Mouse (Mus musculus): ENCODE results near the gene Cdk14. TPM values are rescaled to one million over a fixed set of nuclear protein-coding genes. Genes with fewer than 3 reads are reported as not detected.

The Cdk14 gene
- polyA plus RNA-seq, 1 experiment from 2014 or later = 10.3 TPM

- H3K36me3 ChIP-seq = no peaks in the 10 kb centered on the region
- H3K4me3 ChIP-seq = no peak overlapping the region
- H3K9me3 ChIP-seq (replicated peaks) = no peaks in the 10 kb centered on the region
- DNase-seq (ENCODE audit: low spot score) = no peak
- 75% methylated on average over 1 of the region's 1 CpGs for WGBS
- H3K4me1 ChIP-seq = peaks cover 15% of the 10 kb centered on the region
- no peak overlapping the region for H3K27ac ChIP-seq (replicated peaks)
- no peaks in the 10 kb centered on the region; the same call in 1 of the 2 replicates for H3K27me3 ChIP-seq (ENCODE audit: low read depth, poor library complexity, severe bottlenecking)
These were observed 649.5 kb downstream of the Cdk14 start for GRCm38 (mm10) chr5:4770609-4771008.

- H3K27me3 ChIP-seq (ENCODE audit: low read depth, poor library complexity, severe bottlenecking) = no peaks in the 10 kb centered on the region
- no peak for DNase-seq (ENCODE audit: low spot score)
- H3K4me3 ChIP-seq = no peak overlapping the region
- H3K9me3 ChIP-seq (replicated peaks) = no peaks in the 10 kb centered on the region
- H3K27ac ChIP-seq (replicated peaks) = no peak overlapping the region
- H3K4me1 ChIP-seq = peaks cover 3% of the 10 kb centered on the region; the same call in 1 of the 2 replicates
- H3K36me3 ChIP-seq = no peaks in the 10 kb centered on the region
- WGBS = 81% methylated on average over 2 of the region's 2 CpGs
These were observed 652.2 kb downstream of the Cdk14 start for GRCm38 (mm10) chr5:4767896-4768295.

GRCm38 (mm10) chr5:4766719-4767118 lies 653.4 kb downstream of the Cdk14 start:
- no peaks in the 10 kb centered on the region for H3K36me3 ChIP-seq
- no peaks in the 10 kb centered on the region for H3K4me1 ChIP-seq
- H3K27me3 ChIP-seq (ENCODE audit: low read depth, poor library complexity, severe bottlenecking) = no peaks in the 10 kb centered on the region
- no peak overlapping the region for H3K27ac ChIP-seq (replicated peaks)
- no peaks in the 10 kb centered on the region for H3K9me3 ChIP-seq (replicated peaks)
- 88% methylated on average over 5 of the region's 5 CpGs for WGBS
- no peak overlapping the region for H3K4me3 ChIP-seq
- DNase-seq (ENCODE audit: low spot score) = no peak

- H3K4me1 ChIP-seq = peaks cover 12% of the 10 kb centered on the region
- no peaks in the 10 kb centered on the region for H3K9me3 ChIP-seq (replicated peaks)
- H3K4me3 ChIP-seq = no peak overlapping the region
- no peaks in the 10 kb centered on the region for H3K36me3 ChIP-seq
- no peak for DNase-seq (ENCODE audit: low spot score)
- H3K27me3 ChIP-seq (ENCODE audit: low read depth, poor library complexity, severe bottlenecking) = peaks cover 21% of the 10 kb centered on the region
- no peak overlapping the region for H3K27ac ChIP-seq (replicated peaks)
These were observed 658.2 kb downstream of the Cdk14 start for GRCm38 (mm10) chr5:4761891-4762290.

- peaks cover 48% of the 10 kb centered on the region for H3K27me3 ChIP-seq (ENCODE audit: low read depth, poor library complexity, severe bottlenecking)
- 1% methylated on average over 23 of the region's 23 CpGs for WGBS
- 0 out of 2 replicates have a peak, but pooled peaks cover 8% of the 10 kb centered on the region for H3K36me3 ChIP-seq
- H3K4me3 ChIP-seq = peak overlapping the region; percentile 87
- H3K27ac ChIP-seq (replicated peaks) = peak overlapping the region; percentile 97
- DNase-seq (ENCODE audit: low spot score) = peak; percentile 46
- peaks cover 41% of the 10 kb centered on the region for H3K4me1 ChIP-seq
- H3K9me3 ChIP-seq (replicated peaks) = no peaks in the 10 kb centered on the region
These were observed 661.6 kb downstream of the Cdk14 start for GRCm38 (mm10) chr5:4758331-4759080.

GRCm38 (mm10) chr5:4757902-4758301 lies 662.2 kb downstream of the Cdk14 start, which contains the start of gene Fzd1:
TSS of gene Fzd1 (minus strand) at chr5:4758035.
- 0% methylated on average over 33 of the region's 33 CpGs for WGBS
- H3K27ac ChIP-seq (replicated peaks) = peak within 1 kb of the TSS; percentile 97
- peak; percentile 97 for DNase-seq (ENCODE audit: low spot score)
- H3K4me3 ChIP-seq = peak within 1 kb of the TSS; percentile 87
- H3K9me3 ChIP-seq (replicated peaks) = no peaks in the 10 kb centered on the region
- peaks cover 41% of the 10 kb centered on the region for H3K4me1 ChIP-seq
- peaks cover 48% of the 10 kb centered on the region for H3K27me3 ChIP-seq (ENCODE audit: low read depth, poor library complexity, severe bottlenecking)
- H3K36me3 ChIP-seq = 0 out of 2 replicates have a peak, but pooled peaks cover 8% of the 10 kb centered on the region

GRCm38 (mm10) chr5:4756871-4757711 lies 663.0 kb downstream of the Cdk14 start:
- no peaks in the 10 kb centered on the region for H3K9me3 ChIP-seq (replicated peaks)
- peak overlapping the region; percentile 87 for H3K4me3 ChIP-seq
- H3K27ac ChIP-seq (replicated peaks) = peak overlapping the region; percentile 97
- H3K36me3 ChIP-seq = 0 out of 2 replicates have a peak, but pooled peaks cover 8% of the 10 kb centered on the region
- H3K4me1 ChIP-seq = peaks cover 41% of the 10 kb centered on the region
- WGBS = under 1% methylated on average over 79 of the region's 80 CpGs
- peaks cover 48% of the 10 kb centered on the region for H3K27me3 ChIP-seq (ENCODE audit: low read depth, poor library complexity, severe bottlenecking)
- peak; percentile 79 for DNase-seq (ENCODE audit: low spot score)

GRCm38 (mm10) chr5:4756001-4756681 lies 664.0 kb downstream of the Cdk14 start:
- Histone ChIP-seq H3K4me1 (peaks cover 41% of the 10 kb centered on the region), H3K27me3 (ENCODE audit: low read depth, poor library complexity, severe bottlenecking) (peaks cover 48% of the 10 kb centered on the region), H3K4me3 (peak overlapping the region; percentile 87), H3K27ac (replicated peaks) (peak overlapping the region; percentile 97), H3K9me3 (replicated peaks) (no peaks in the 10 kb centered on the region), H3K36me3 (0 out of 2 replicates have a peak, but pooled peaks cover 8% of the 10 kb centered on the region)
- WGBS = 4% methylated on average over 43 of the region's 43 CpGs
- DNase-seq (ENCODE audit: low spot score) = peak; percentile 49

GRCm38 (mm10) chr5:4755326-4755725 lies 664.8 kb downstream of the Cdk14 start:
- WGBS = 32% methylated on average over 11 of the region's 11 CpGs
- peaks cover 44% of the 10 kb centered on the region for H3K27me3 ChIP-seq (ENCODE audit: low read depth, poor library complexity, severe bottlenecking)
- 0 out of 2 replicates have a peak, but pooled peaks cover 8% of the 10 kb centered on the region for H3K36me3 ChIP-seq
- H3K4me1 ChIP-seq = peaks cover 41% of the 10 kb centered on the region
- DNase-seq (ENCODE audit: low spot score) = peak; percentile 16
- no peaks in the 10 kb centered on the region for H3K9me3 ChIP-seq (replicated peaks)
- H3K4me3 ChIP-seq = peak overlapping the region; percentile 87
- H3K27ac ChIP-seq (replicated peaks) = no peak overlapping the region; the same call in 1 of the 2 replicates

GRCm38 (mm10) chr5:4754701-4755281 lies 665.3 kb downstream of the Cdk14 start:
- Histone ChIP-seq H3K4me1 (peaks cover 41% of the 10 kb centered on the region), H3K36me3 (0 out of 2 replicates have a peak, but pooled peaks cover 8% of the 10 kb centered on the region), H3K27me3 (ENCODE audit: low read depth, poor library complexity, severe bottlenecking) (peaks cover 38% of the 10 kb centered on the region), H3K4me3 (peak overlapping the region; percentile 87), H3K27ac (replicated peaks) (no peak overlapping the region), H3K9me3 (replicated peaks) (no peaks in the 10 kb centered on the region)
- WGBS = 26% methylated on average over 9 of the region's 9 CpGs
- DNase-seq (ENCODE audit: low spot score) = no peak

Data from midbrain, embryonic 10.5 days (tissue).